Mouse (Mus musculus) heart, postnatal 0 days (tissue): Measurements from ENCODE around the gene Ampd1.

Source experiments
- CTCF ChIP-seq: IDR thresholded peaks from 2 replicates; pipeline ENCODE4 v1.5.1; 2016; ENCODE audit warnings: antibody characterized with exemption, control low read depth, low read depth
- EP300 ChIP-seq: IDR thresholded peaks from 2 replicates; pipeline ENCODE4 v1.6.1; 2016; ENCODE audit warnings: antibody characterized with exemption, low read depth

DNA sequence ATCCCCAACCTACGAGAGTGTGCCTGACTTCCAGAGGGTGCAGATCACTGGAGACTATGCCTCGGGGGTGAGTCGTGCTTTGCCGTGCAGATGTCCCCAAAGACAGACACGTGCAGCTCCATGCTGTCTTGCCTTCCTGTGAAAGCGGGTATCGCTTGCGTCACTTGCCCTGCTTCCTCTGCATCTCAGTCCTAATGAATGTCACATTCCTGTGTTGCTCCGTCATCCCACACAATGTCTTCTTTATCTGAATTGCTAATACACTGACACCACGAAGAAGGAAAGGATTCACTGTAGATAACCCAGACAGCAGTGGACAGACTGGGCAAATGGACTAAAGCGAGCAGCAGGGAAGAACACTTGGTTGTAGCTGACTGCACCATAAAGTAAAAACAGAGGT, 7.2 kb downstream of the Ampd1 start:
- TF ChIP-seq EP300 (no peak), CTCF (no peak)
